Mouse (Mus musculus) ES-E14 (cell line): Measurements from ENCODE around the gene Cfap69.

ENCODE experiments used
- CHD2 ChIP-seq: IDR thresholded peaks from 2 replicates; pipeline ENCODE4 v1.6.1; 2014; ENCODE audit warnings: mild to moderate bottlenecking, low read depth, low read length, inconsistent platforms
- MAFK ChIP-seq: IDR thresholded peaks from 2 replicates; pipeline ENCODE4 v1.6.1; 2014; ENCODE audit warnings: mild to moderate bottlenecking, low read depth, low read length, inconsistent platforms; ENCODE audit not compliant: insufficient read depth
- ZC3H11A ChIP-seq: IDR thresholded peaks from 2 replicates; pipeline ENCODE4 v1.6.1; 2012; ENCODE audit warnings: low read depth, mild to moderate bottlenecking, inconsistent platforms, low read length, borderline replicate concordance

GRCm38 (mm10) chr5:5700386-5700785 lies 36.3 kb upstream of the Cfap69 start:
- TF ChIP-seq CHD2 (no peak), ZC3H11A (no peak), MAFK (no peak)
